ENCODE assay signal across 12 mouse cellular contexts in the genomic region with DNA sequence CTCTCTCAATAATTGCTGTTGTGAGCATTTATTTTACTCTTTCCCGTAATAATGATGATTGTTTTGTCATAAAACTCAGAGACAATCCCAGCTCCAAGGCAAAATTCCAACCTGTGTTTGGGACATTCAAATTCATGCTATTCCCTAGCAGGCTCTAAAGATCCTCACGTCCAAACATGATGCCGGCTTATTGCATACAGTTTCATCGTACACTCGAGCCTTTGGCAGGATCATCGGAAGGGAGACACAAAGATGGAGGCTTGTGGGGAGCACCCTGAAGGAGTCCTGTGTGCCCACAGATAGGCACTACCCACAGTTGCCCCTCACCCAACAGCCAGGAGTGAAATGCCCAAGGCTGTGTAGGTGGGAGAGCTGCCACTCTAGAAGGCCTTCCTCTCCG.
"Had no signal": no experiment of that assay in that cellular context is flagged by ENCODE, and none has a peak within 500 bp of the region (broad histone marks: within the 10 kb centered on the region; RNA-seq: fewer than 3 reads in every experiment).

No protein-coding gene starts in this region.

- H3K4me3 ChIP-seq: left cerebral cortex, adult 2 months; liver, embryonic 13.5 days; midbrain, embryonic 10.5 days; neural tube, embryonic 12.5 days had no signal

- DNase-seq: kidney, adult 8-10 months; kidney, postnatal 25 days; liver, embryonic 13.5 days; lung, adult 18-20 months; lung, postnatal 4 days; midbrain, embryonic 14.5 days; thymus, adult 18-20 months; thymus, postnatal 25 days had no signal

- H3K4me1 ChIP-seq: neural tube, embryonic 12.5 days had no signal

- H3K27me3 ChIP-seq: liver, embryonic 13.5 days; neural tube, embryonic 12.5 days had no signal

- H3K9me3 ChIP-seq: liver, embryonic 13.5 days; midbrain, embryonic 10.5 days; neural tube, embryonic 12.5 days had no signal

- H3K27ac ChIP-seq: liver, embryonic 13.5 days; midbrain, embryonic 10.5 days; neural tube, embryonic 12.5 days; stomach, postnatal 0 days had no signal

- H3K9ac ChIP-seq: liver, embryonic 13.5 days; neural tube, embryonic 12.5 days had no signal

- H3K36me3 ChIP-seq: liver, embryonic 13.5 days; midbrain, embryonic 10.5 days; neural tube, embryonic 12.5 days had no signal

- H3K4me2 ChIP-seq: liver, embryonic 13.5 days; neural tube, embryonic 12.5 days had no signal
